Mouse (Mus musculus) liver, embryonic 14.5 days (tissue): Measurements from ENCODE around the gene Lonrf2. TPM values are rescaled to one million over a fixed set of nuclear protein-coding genes. Genes with fewer than 3 reads are reported as not detected.

Experiments used
- ATAC-seq: fragments of 200-750 bp; cut with Nextera tagmentation; 2 replicates; pipeline ENCODE4 v1.8.0; 2017; ENCODE audit warnings: moderate number of reproducible peaks, mild to moderate bottlenecking, moderate library complexity; ENCODE audit not compliant: insufficient read depth
- DNase-seq, 3 experiments: peaks; one replicate each; pipeline ENCODE4 v3.0.0-alpha.2; 2012 to 2013; ENCODE audit warnings: low read depth in 3 of 3, low spot score in 3 of 3
- H3K27ac ChIP-seq: fragments of 300-500 bp; sonication (generic); 2 replicates; pipeline ENCODE4 v1.5.1; 2014; ENCODE audit warnings: moderate library complexity, mild to moderate bottlenecking, control low read depth, inconsistent platforms
- H3K27me3 ChIP-seq: fragments of 300-500 bp; sonication (generic); 2 replicates; pipeline ENCODE4 v1.6.1; 2014; ENCODE audit warnings: mild to moderate bottlenecking, low read length, moderate library complexity; ENCODE audit not compliant: control insufficient read depth, insufficient read depth
- H3K36me3 ChIP-seq: fragments of 300-500 bp; sonication (generic); replicated peaks from 2 replicates; pipeline ENCODE4 v1.6.1; 2014; ENCODE audit warnings: low read depth; ENCODE audit not compliant: control insufficient read depth, insufficient read depth
- H3K4me1 ChIP-seq, 2 experiments: fragments of 200-500 bp in 1 of 2; fragments of 300-500 bp in 1 of 2; sonication (generic) in 1 of 2; replicated peaks; 2 replicates each; pipeline ENCODE4 v1.6.1; 2012 to 2014; ENCODE audit warnings: antibody characterized with exemption in 1 of 2, inconsistent platforms in 1 of 2, low read length in 1 of 2; ENCODE audit not compliant: control insufficient read depth in 2 of 2, insufficient read depth in 2 of 2
- H3K4me2 ChIP-seq: fragments of 300-500 bp; sonication (generic); 2 replicates; pipeline ENCODE4 v1.6.1; 2014; ENCODE audit warnings: low read depth, mild to moderate bottlenecking, control low read depth, moderate library complexity
- H3K4me3 ChIP-seq, 2 experiments: fragments of 200-500 bp in 1 of 2; fragments of 300-500 bp in 1 of 2; sonication (generic) in 1 of 2; 2 replicates each; pipeline ENCODE4 v1.5.1; 2012 to 2014; ENCODE audit warnings: low read depth in 2 of 2, low read length in 2 of 2, mild to moderate bottlenecking in 2 of 2, control low read depth in 1 of 2, inconsistent platforms in 1 of 2, moderate library complexity in 1 of 2; ENCODE audit not compliant: insufficient read depth in 1 of 2
- H3K9ac ChIP-seq: fragments of 300-500 bp; sonication (generic); replicated peaks from 2 replicates; pipeline ENCODE4 v1.6.1; 2014; ENCODE audit warnings: mild to moderate bottlenecking, control low read depth, moderate library complexity
- H3K9me3 ChIP-seq: fragments of 300-500 bp; sonication (generic); 2 replicates; pipeline ENCODE4 v1.6.1; 2016; ENCODE audit warnings: low read length, mixed read lengths; ENCODE audit not compliant: control insufficient read depth
- CTCF ChIP-seq: IDR thresholded peaks from 2 replicates; pipeline ENCODE4 v1.5.1; 2016; ENCODE audit warnings: antibody characterized with exemption, low read depth, control low read depth
- EP300 ChIP-seq: IDR thresholded peaks from 2 replicates; pipeline ENCODE4 v1.6.1; 2016; ENCODE audit warnings: antibody characterized with exemption, low read depth
- WGBS: fragments of 180-500 bp; shearing (Covaris S2); extraction: QIAGEN DNeasy Blood & Tissue Kit; methylation state at CpG from one replicate; pipeline ENCODE4 v1.1.7; 2014; ENCODE audit not compliant: insufficient replicate concordance; 5-methylcytosine and 5-hydroxymethylcytosine counted together
- polyA plus RNA-seq, 2 experiments: library from polyadenylated mRNA; depleted of rRNA in 1 of 2; stranded (reverse) in 1 of 2; unstranded in 1 of 2; fragments of >200 nt; fragmentation: Nextera tagmentation in 1 of 2; extraction: Ambion mirVana in 1 of 2; gene quantifications; 2 replicates each; pipeline versions ENCODE4 v1.2.1 to v1.2.3; 2012 to 2014

The Lonrf2 gene
- polyA plus RNA-seq, 2 experiments = 0.13 TPM; not detected in 1

- Histone ChIP-seq H3K4me1 (no peaks in the 10 kb centered on the region), H3K27me3 (no peaks in the 10 kb centered on the region)
These were observed 12.7 kb downstream of the Lonrf2 start for GRCm38 (mm10) chr1:38823851-38824250.

GRCm38 (mm10) chr1:38819691-38820090, 16.8 kb downstream of the Lonrf2 start:
- ATAC-seq (no peak), DNase-seq (no peak)
- H3K4me3 ChIP-seq = no peak overlapping the region
- H3K9ac ChIP-seq = no peak overlapping the region
- no peak overlapping the region for H3K27ac ChIP-seq
- no peaks in the 10 kb centered on the region for H3K4me1 ChIP-seq
- TF ChIP-seq EP300 = no peak
- no peak for TF ChIP-seq CTCF
- no peaks in the 10 kb centered on the region for H3K9me3 ChIP-seq
- no peaks in the 10 kb centered on the region for H3K27me3 ChIP-seq
- no peak overlapping the region for H3K4me2 ChIP-seq
- no peaks in the 10 kb centered on the region for H3K36me3 ChIP-seq

More at GRCm38 (mm10) chr1:38823851-38824250, 12.7 kb downstream of the Lonrf2 start:
- no peak for ATAC-seq
- TF ChIP-seq EP300 (no peak), CTCF (no peak)
- no peak for DNase-seq
- H3K36me3 ChIP-seq = no peaks in the 10 kb centered on the region
- H3K9ac ChIP-seq = no peak overlapping the region
- no peaks in the 10 kb centered on the region for H3K9me3 ChIP-seq
- H3K4me2 ChIP-seq = no peak overlapping the region
- no peak overlapping the region for H3K27ac ChIP-seq
- WGBS = 46% methylated on average over 2 of the region's 2 CpGs
- H3K4me3 ChIP-seq = no peak overlapping the region

DNA sequence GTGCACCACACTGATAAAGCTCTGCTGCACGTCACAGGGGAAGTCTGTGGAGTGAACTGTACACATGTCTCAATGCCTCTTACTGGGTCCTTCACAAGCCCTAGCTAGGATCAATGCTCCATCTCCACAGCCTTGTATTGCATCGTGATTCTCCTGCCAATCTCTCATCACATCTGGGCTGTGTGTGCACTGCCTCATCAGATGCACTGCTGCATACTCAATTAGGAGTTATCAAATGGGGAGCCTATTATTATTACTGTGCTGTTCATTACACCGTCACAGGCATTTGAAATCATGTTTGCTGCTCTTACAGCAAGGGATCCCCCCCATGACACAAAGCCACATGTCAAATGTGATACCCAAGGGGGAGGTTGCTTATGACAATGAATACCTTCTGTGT, 18.8 kb downstream of the Lonrf2 start:
- ATAC-seq = no peak
- no peak for TF ChIP-seq EP300
- TF ChIP-seq CTCF = no peak
- H3K4me3 ChIP-seq = no peak overlapping the region
- H3K9me3 ChIP-seq = no peaks in the 10 kb centered on the region
- H3K27ac ChIP-seq = no peak overlapping the region
- no peak overlapping the region for H3K4me2 ChIP-seq
- 31% methylated on average over 3 of the region's 3 CpGs for WGBS
- H3K9ac ChIP-seq = no peak overlapping the region
- H3K4me1 ChIP-seq = no peaks in the 10 kb centered on the region
- no peaks in the 10 kb centered on the region for H3K36me3 ChIP-seq
- H3K27me3 ChIP-seq = no peaks in the 10 kb centered on the region
- no peak for DNase-seq

GRCm38 (mm10) chr1:38817268-38817667, 19.2 kb downstream of the Lonrf2 start:
- no peak overlapping the region for H3K27ac ChIP-seq
- no peaks in the 10 kb centered on the region for H3K27me3 ChIP-seq
- H3K36me3 ChIP-seq = no peaks in the 10 kb centered on the region
- no peak for DNase-seq
- no peak for ATAC-seq
- no peaks in the 10 kb centered on the region for H3K9me3 ChIP-seq
- no peak for TF ChIP-seq EP300
- no peak for TF ChIP-seq CTCF
- 62% methylated on average over 9 of the region's 9 CpGs for WGBS
- no peak overlapping the region for H3K9ac ChIP-seq
- no peak overlapping the region for H3K4me2 ChIP-seq
- no peaks in the 10 kb centered on the region for H3K4me1 ChIP-seq
- no peak overlapping the region for H3K4me3 ChIP-seq

DNA sequence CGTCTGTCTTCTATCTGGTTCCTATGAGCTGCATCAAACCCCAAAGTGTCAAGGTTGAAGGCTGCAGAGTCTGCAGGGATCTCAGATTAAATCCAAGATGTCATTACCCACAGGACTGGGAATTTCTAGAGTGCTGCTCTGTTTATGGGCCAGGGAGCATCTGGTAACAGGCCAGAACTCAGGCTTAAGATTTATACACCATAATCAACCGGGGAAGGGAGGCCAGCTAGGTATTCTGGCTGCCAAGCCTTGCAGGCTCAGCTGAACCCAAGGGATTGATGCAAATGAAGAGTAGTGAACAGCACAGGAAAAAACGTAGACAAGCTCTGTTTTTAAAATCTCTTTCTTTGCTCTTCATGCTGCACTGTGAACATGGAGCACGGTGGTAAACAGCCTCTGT, 20.2 kb downstream of the Lonrf2 start:
- Histone ChIP-seq H3K9ac (no peak overlapping the region), H3K36me3 (no peaks in the 10 kb centered on the region), H3K27me3 (no peaks in the 10 kb centered on the region), H3K27ac (no peak overlapping the region), H3K4me2 (no peak overlapping the region), H3K9me3 (no peaks in the 10 kb centered on the region), H3K4me3 (no peak overlapping the region), H3K4me1 (no peaks in the 10 kb centered on the region)
- ATAC-seq = no peak
- no peak for TF ChIP-seq CTCF
- no peak for TF ChIP-seq EP300
- 55% methylated on average over 4 of the region's 4 CpGs for WGBS
- no peak for DNase-seq

GRCm38 (mm10) chr1:38807121-38807520, 29.4 kb downstream of the Lonrf2 start:
- 80% methylated on average over 4 of the region's 4 CpGs for WGBS
- no peak overlapping the region for H3K27ac ChIP-seq
- H3K36me3 ChIP-seq = no peaks in the 10 kb centered on the region
- no peak overlapping the region for H3K4me3 ChIP-seq
- no peaks in the 10 kb centered on the region for H3K27me3 ChIP-seq
- TF ChIP-seq EP300 (no peak), CTCF (no peak)
- no peaks in the 10 kb centered on the region for H3K9me3 ChIP-seq
- H3K4me1 ChIP-seq = no peaks in the 10 kb centered on the region
- H3K4me2 ChIP-seq = no peak overlapping the region
- H3K9ac ChIP-seq = no peak overlapping the region
- DNase-seq (no peak), ATAC-seq (no peak)
